Mouse (Mus musculus) MEL (cell line): ENCODE measurements around the gene Haao. TPM values are rescaled to one million over a fixed set of nuclear protein-coding genes. Genes with fewer than 3 reads are reported as not detected.

ENCODE experiments used
- DNase-seq: peaks from one replicate; pipeline ENCODE4 v3.0.0; 2011; ENCODE audit warnings: low read depth, low spot score
- H3K27ac ChIP-seq: 2 replicates; pipeline ENCODE4 v1.5.1; 2012; ENCODE audit warnings: low read depth, mild to moderate bottlenecking, control low read depth, low read length, moderate library complexity; ENCODE audit not compliant: control insufficient read depth
- H3K27me3 ChIP-seq, 2 experiments: fragments of 150-350 bp in 1 of 2; sonication (generic) in 1 of 2; 2 replicates each; pipeline ENCODE4 v1.6.1; 2012; ENCODE audit warnings: low read length in 2 of 2, mild to moderate bottlenecking in 2 of 2, improper control_type of control experiment in 1 of 2, moderate library complexity in 1 of 2; ENCODE audit not compliant: insufficient read depth in 2 of 2, control insufficient read depth in 1 of 2
- H3K36me3 ChIP-seq, 2 experiments: 2 replicates each; pipeline ENCODE4 v1.6.1; 2012 to 2014; ENCODE audit warnings: low read length in 2 of 2, improper control_type of control experiment in 1 of 2, inconsistent platforms in 1 of 2, mild to moderate bottlenecking in 1 of 2; ENCODE audit not compliant: insufficient read depth in 2 of 2, control insufficient read depth in 1 of 2
- H3K4me1 ChIP-seq, 2 experiments: fragments of 150-350 bp in 1 of 2; sonication (generic) in 1 of 2; 2 replicates each; pipeline ENCODE4 v1.6.1; 2012; ENCODE audit warnings: low read length in 2 of 2, improper control_type of control experiment in 1 of 2, mild to moderate bottlenecking in 1 of 2; ENCODE audit not compliant: insufficient read depth in 2 of 2, control insufficient read depth in 1 of 2
- H3K4me3 ChIP-seq, 2 experiments: fragments of 150-350 bp in 1 of 2; sonication (generic) in 1 of 2; 2 replicates each; pipeline ENCODE4 v1.5.1; 2012; ENCODE audit warnings: low read depth in 2 of 2, low read length in 2 of 2, mild to moderate bottlenecking in 2 of 2, moderate library complexity in 2 of 2, control low read depth in 1 of 2, improper control_type of control experiment in 1 of 2; ENCODE audit not compliant: control insufficient read depth in 1 of 2, insufficient read depth in 1 of 2
- H3K79me2 ChIP-seq: 2 replicates; pipeline ENCODE4 v1.6.1; 2012; ENCODE audit warnings: mild to moderate bottlenecking, low read length, moderate library complexity; ENCODE audit not compliant: control insufficient read depth, poor library complexity, insufficient read depth
- H3K9ac ChIP-seq: 2 replicates; pipeline ENCODE4 v1.6.1; 2012; ENCODE audit warnings: low read depth, mild to moderate bottlenecking, control low read depth, low read length, moderate library complexity; ENCODE audit not compliant: control insufficient read depth, poor library complexity, severe bottlenecking
- H3K9me3 ChIP-seq: fragments of 150-350 bp; sonication (generic); replicated peaks from 2 replicates; pipeline ENCODE4 v1.6.1; 2012; ENCODE audit warnings: mild to moderate bottlenecking, low read length, improper control_type of control experiment, moderate library complexity; ENCODE audit not compliant: insufficient read depth
- CHD1 ChIP-seq: IDR thresholded peaks from 2 replicates; pipeline ENCODE4 v1.6.1; 2012; ENCODE audit warnings: low read depth, mild to moderate bottlenecking, inconsistent platforms, low read length, improper control_type of control experiment
- CHD2 ChIP-seq: IDR thresholded peaks from 2 replicates; pipeline ENCODE4 v1.6.1; 2011; ENCODE audit warnings: low read length, improper control_type of control experiment
- GABPA ChIP-seq: IDR thresholded peaks from 2 replicates; pipeline ENCODE4 v1.6.1; 2012; ENCODE audit warnings: low read depth, mild to moderate bottlenecking, inconsistent platforms, low read length, improper control_type of control experiment, moderate library complexity
- HCFC1 ChIP-seq: IDR thresholded peaks from 2 replicates; pipeline ENCODE4 v1.6.1; 2012; ENCODE audit warnings: low read depth, mild to moderate bottlenecking, inconsistent platforms, low read length, improper control_type of control experiment, moderate library complexity
- JUND ChIP-seq: IDR thresholded peaks from 2 replicates; pipeline ENCODE4 v1.6.1; 2011; ENCODE audit warnings: low read depth, mild to moderate bottlenecking, improper control_type of control experiment, low read length
- MAFK ChIP-seq: IDR thresholded peaks from 2 replicates; pipeline ENCODE4 v1.6.1; 2011; ENCODE audit warnings: low read depth, mild to moderate bottlenecking, low read length, improper control_type of control experiment, borderline replicate concordance
- MXI1 ChIP-seq: IDR thresholded peaks from 2 replicates; pipeline ENCODE4 v1.6.1; 2011; ENCODE audit warnings: mild to moderate bottlenecking, low read depth, low read length, improper control_type of control experiment
- MYB ChIP-seq: IDR thresholded peaks from 2 replicates; pipeline ENCODE4 v1.6.1; 2011; ENCODE audit warnings: mild to moderate bottlenecking, low read depth, low read length, improper control_type of control experiment
- MYC ChIP-seq: IDR thresholded peaks from 2 replicates; pipeline ENCODE4 v1.6.1; 2011; ENCODE audit warnings: low read depth, mild to moderate bottlenecking, low read length, improper control_type of control experiment, moderate library complexity
- NELFE ChIP-seq: IDR thresholded peaks from 2 replicates; pipeline ENCODE4 v1.6.1; 2011; ENCODE audit warnings: low read depth, low read length, improper control_type of control experiment
- POLR2A ChIP-seq, 2 experiments: IDR thresholded peaks; 2 replicates each; pipeline ENCODE4 v1.6.1; 2011 to 2012; ENCODE audit warnings: low read length in 2 of 2, mild to moderate bottlenecking in 2 of 2, control low read depth in 1 of 2, improper control_type of control experiment in 1 of 2, low read depth in 1 of 2, moderate library complexity in 1 of 2; ENCODE audit not compliant: control insufficient read depth in 1 of 2, insufficient read depth in 1 of 2, poor library complexity in 1 of 2
- POLR2AphosphoS2 ChIP-seq: IDR thresholded peaks from 2 replicates; pipeline ENCODE4 v1.6.1; 2011; ENCODE audit warnings: low read length, improper control_type of control experiment
- POLR2AphosphoS5 ChIP-seq: IDR thresholded peaks from 2 replicates; pipeline ENCODE4 v1.6.1; 2012; ENCODE audit warnings: low read depth, borderline replicate concordance, mild to moderate bottlenecking, inconsistent platforms, low read length, moderate library complexity, mixed read lengths
- RAD21 ChIP-seq: IDR thresholded peaks from 2 replicates; pipeline ENCODE4 v1.6.1; 2011; ENCODE audit warnings: mild to moderate bottlenecking, low read depth, low read length, improper control_type of control experiment
- SIN3A ChIP-seq: IDR thresholded peaks from 2 replicates; pipeline ENCODE4 v1.6.1; 2012; ENCODE audit warnings: low read length, improper control_type of control experiment, inconsistent platforms
- SMC3 ChIP-seq: IDR thresholded peaks from 2 replicates; pipeline ENCODE4 v1.6.1; 2011; ENCODE audit warnings: low read depth, low read length, improper control_type of control experiment
- TAL1 ChIP-seq: IDR thresholded peaks from 2 replicates; pipeline ENCODE4 v1.6.1; 2012; ENCODE audit warnings: mild to moderate bottlenecking, inconsistent platforms, low read length, moderate library complexity, mixed read lengths
- TBP ChIP-seq: IDR thresholded peaks from 2 replicates; pipeline ENCODE4 v1.8.0; 2011; ENCODE audit warnings: low read depth, low read length, improper control_type of control experiment
- TCF12 ChIP-seq: IDR thresholded peaks from 2 replicates; pipeline ENCODE4 v1.6.1; 2014; ENCODE audit warnings: low read depth, mild to moderate bottlenecking, inconsistent platforms, low read length, improper control_type of control experiment, moderate library complexity
- UBTF ChIP-seq: IDR thresholded peaks from 2 replicates; pipeline ENCODE4 v1.6.1; 2012; ENCODE audit warnings: low read depth, mild to moderate bottlenecking, inconsistent platforms, low read length, improper control_type of control experiment, moderate library complexity, borderline replicate concordance; ENCODE audit not compliant: insufficient read depth
- USF2 ChIP-seq, 2 experiments: IDR thresholded peaks; 2 replicates each; pipeline ENCODE4 v1.6.1; 2011 to 2012; ENCODE audit warnings: improper control_type of control experiment in 2 of 2, low read length in 2 of 2, borderline replicate concordance in 1 of 2, inconsistent platforms in 1 of 2, low read depth in 1 of 2, mild to moderate bottlenecking in 1 of 2; ENCODE audit not compliant: insufficient read depth in 1 of 2
- ZKSCAN1 ChIP-seq: IDR thresholded peaks from 2 replicates; pipeline ENCODE4 v1.6.1; 2012; ENCODE audit warnings: low read depth, mild to moderate bottlenecking, inconsistent platforms, low read length, improper control_type of control experiment, moderate library complexity
- ZMIZ1 ChIP-seq: IDR thresholded peaks from 2 replicates; pipeline ENCODE4 v1.6.1; 2012; ENCODE audit warnings: low read depth, mild to moderate bottlenecking, inconsistent platforms, low read length, improper control_type of control experiment, moderate library complexity
- ZNF384 ChIP-seq: IDR thresholded peaks from 2 replicates; pipeline ENCODE4 v1.6.1; 2012; ENCODE audit warnings: low read depth, mild to moderate bottlenecking, inconsistent platforms, low read length, improper control_type of control experiment
- polyA plus RNA-seq, 2 experiments: library from polyadenylated mRNA; stranded (reverse) in 1 of 2; unstranded in 1 of 2; fragments of >175 nt in 1 of 2; fragments of >200 nt in 1 of 2; gene quantifications; 2 replicates each; pipeline versions ENCODE4 v1.2.1 to v1.2.4; 2012; ENCODE audit warnings: low replicate concordance in 2 of 2, low read depth in 1 of 2; ENCODE audit not compliant: insufficient read length in 2 of 2, insufficient read depth in 1 of 2, missing spikeins in 1 of 2
- total RNA-seq: library from RNA; depleted of rRNA; stranded (reverse); fragments of 300-350 nt; gene quantifications from 2 replicates; pipeline ENCODE4 v1.2.3, GENCODE M21; 2012

Gene Haao
- total and polyA plus RNA-seq, 3 experiments, result 1.5 to 2.8 TPM; not detected in 1

- TF ChIP-seq NELFE, result no peak
- no peak for TF ChIP-seq GABPA
- no peak for TF ChIP-seq ZMIZ1
- no peak for TF ChIP-seq MAFK
- no peak for TF ChIP-seq TAL1
- no peak for TF ChIP-seq TBP
- TF ChIP-seq RAD21, result no peak
- no peak for TF ChIP-seq ZNF384
- no peak for TF ChIP-seq HCFC1
- no peak for TF ChIP-seq CHD1
- no peak for TF ChIP-seq MYB
- TF ChIP-seq ZKSCAN1, result no peak
- DNase-seq, result no peak
- peaks cover 10 to 29% of the 10 kb centered on the region in 2 experiments for H3K4me1 ChIP-seq
- no peak overlapping the region for H3K4me3 ChIP-seq
- no peaks in the 10 kb centered on the region for H3K27me3 ChIP-seq
- H3K79me2 ChIP-seq, result no peaks in the 10 kb centered on the region
- H3K36me3 ChIP-seq, result peaks cover 0 to 12% of the 10 kb centered on the region in 2 experiments; a peak in 2 of 4 replicates
- no peak overlapping the region for H3K9ac ChIP-seq
- H3K27ac ChIP-seq, result no peak overlapping the region
- no peaks in the 10 kb centered on the region for H3K9me3 ChIP-seq
These were observed 1.4 kb upstream of the Haao start for GRCm38 (mm10) chr17:83849081-83849675.

DNA sequence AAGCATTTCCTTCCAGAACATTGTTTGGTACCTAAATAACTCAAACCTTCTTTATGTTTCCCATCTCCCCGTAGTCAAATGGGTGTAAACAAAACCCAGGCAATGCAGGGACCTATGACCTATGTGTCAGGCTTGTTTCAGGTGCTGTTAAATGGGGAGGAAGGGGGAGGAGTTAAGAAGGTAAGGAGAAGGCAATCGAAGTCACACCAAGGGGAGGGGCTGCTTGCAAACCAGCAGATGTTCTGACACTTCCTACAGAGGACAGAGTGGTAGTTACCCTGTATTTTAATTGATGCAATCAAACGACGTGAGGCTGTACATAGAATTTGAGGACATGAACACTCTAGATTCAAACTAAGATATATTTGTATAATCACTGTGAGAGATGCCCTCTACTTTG is 719 bp upstream of the Haao start:
- DNase-seq, result peak; percentile 66
- TF ChIP-seq GABPA (no peak), MXI1 (no peak; the same call in 1 of the 2 replicates), POLR2AphosphoS2 (no peak), TAL1 (no peak), SMC3 (no peak), NELFE (no peak), UBTF (no peak), POLR2AphosphoS5 (no peak), HCFC1 (no peak), JUND (no peak), SIN3A (no peak), CHD2 (no peak), RAD21 (no peak), TCF12 (no peak), USF2 (IDR thresholded peaks at IDR 0.05; ENCODE audit: borderline replicate concordance in 1 of 2, insufficient read depth in 1 of 2, low read depth in 1 of 2, low read length in 2 of 2) (no peak), MYC (no peak), POLR2A (IDR thresholded peaks at IDR 0.05; ENCODE audit: control insufficient read depth in 1 of 2, insufficient read depth in 1 of 2, low read depth in 1 of 2, low read length in 2 of 2, poor library complexity in 1 of 2) (no peak)
- TF ChIP-seq, all 39 proteins: peak for 0
- Histone ChIP-seq H3K79me2 (no peaks in the 10 kb centered on the region), H3K4me3 (peak overlapping the region in 1 of 2 experiments; percentile 26; a peak in 2 of 4 replicates), H3K4me1 (peaks cover 10 to 29% of the 10 kb centered on the region in 2 experiments), H3K27ac (peak overlapping the region; percentile 73), H3K27me3 (no peaks in the 10 kb centered on the region), H3K9ac (no peak overlapping the region; the same call in 1 of the 2 replicates), H3K9me3 (no peaks in the 10 kb centered on the region), H3K36me3 (peaks cover 0 to 12% of the 10 kb centered on the region in 2 experiments; a peak in 2 of 4 replicates)
